20 mouse cellular contexts compared by ENCODE assay signal in the genomic region with DNA sequence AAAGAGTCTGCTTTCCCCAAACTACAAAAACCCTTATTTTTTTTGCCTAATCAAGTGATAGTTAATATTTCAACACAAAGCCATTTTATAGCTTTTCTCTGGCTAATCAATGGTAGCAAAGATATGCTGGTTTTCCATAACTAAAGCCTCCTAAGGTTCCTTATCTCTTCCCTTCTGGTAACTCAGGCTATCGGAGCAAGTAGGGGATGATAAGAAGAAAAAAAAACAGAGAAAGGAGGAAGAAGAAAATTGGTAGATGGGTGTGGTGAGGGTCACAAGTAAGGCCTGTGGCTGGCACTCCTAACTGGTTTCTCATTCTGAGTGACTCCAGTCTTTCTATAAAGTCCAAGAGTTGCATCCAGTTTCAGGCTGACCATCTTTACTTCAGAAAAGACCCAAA. TPM values are rescaled to one million over a fixed set of nuclear protein-coding genes. Genes with fewer than 3 reads are reported as not detected.
"Had no signal": no experiment of that assay in that cellular context is flagged by ENCODE, and none has a peak within 500 bp of the region (broad histone marks: within the 10 kb centered on the region; RNA-seq: fewer than 3 reads in every experiment).

No protein-coding gene starts in this region.

- H3K9me3 ChIP-seq: lung, embryonic 15.5 days; megakaryocyte, embryonic 14.5 days; midbrain, embryonic 13.5 days; midbrain, embryonic 15.5 days; neural tube, embryonic 12.5 days had no signal

- H3K9ac ChIP-seq: liver, postnatal 0 days; lung, embryonic 15.5 days; midbrain, embryonic 13.5 days; midbrain, embryonic 15.5 days; neural tube, embryonic 12.5 days had no signal

- H3K4me2 ChIP-seq: lung, embryonic 15.5 days; midbrain, embryonic 11.5 days; midbrain, embryonic 13.5 days; midbrain, embryonic 15.5 days; neural tube, embryonic 12.5 days had no signal

- H3K4me1 ChIP-seq: lung, embryonic 15.5 days had no signal

- DNase-seq: liver, postnatal 0 days; lung, adult 2 months; lung, postnatal 14 days; lung, postnatal 36 days; right cerebral cortex, postnatal 14 days; thymus, adult 18-20 months; thymus, postnatal 14 days; thymus, postnatal 36 days had no signal

- H3K27ac ChIP-seq: lung, embryonic 15.5 days; macrophage; midbrain, embryonic 13.5 days; midbrain, embryonic 15.5 days; neural tube, embryonic 12.5 days had no signal

- ATAC-seq: liver, postnatal 0 days; lung, postnatal 0 days; midbrain, embryonic 13.5 days; midbrain, embryonic 15.5 days had no signal

- H3K36me3 ChIP-seq: lung, embryonic 15.5 days; midbrain, embryonic 13.5 days; midbrain, embryonic 15.5 days; neural tube, embryonic 12.5 days had no signal

- H3K4me3 ChIP-seq: lung, embryonic 15.5 days; megakaryocyte, embryonic 14.5 days; midbrain, embryonic 13.5 days; midbrain, embryonic 15.5 days; neural tube, embryonic 12.5 days had no signal

RNA-seq across cellular contexts. Expression of a gene that starts 40.3 kb away (rescaled TPM):
- total RNA-seq: megakaryocyte progenitor cell, adult 5-6 weeks; monocyte, adult 5-6 weeks; neutrophil, adult 5-6 weeks had no signal
- polyA plus RNA-seq: macrophage; spleen, adult 2 months had no signal
